Mouse (Mus musculus) v-Abl transformed pro-B cells (cell line): ENCODE measurements at regions not wholly inside any gene's neighbourhood (a gene's known extent, or its start where the extent isn't known, plus 50 kb on each side); places are given as distances from the start of the nearest gene placed in this dataset.
"Not testable (repeated sequence)": the region's sequence is repeated elsewhere in the genome, so short reads cannot be mapped to it uniquely, and the experiment has no call there.

Experiments
- in situ Hi-C, 2 experiments: fragments of 400-800 bp; cut with MboI; formaldehyde crosslinking; loops; one replicate each; pipeline ENCODE4 v1.15.1; 2025; ENCODE audit not compliant: unreplicated experiment in 2 of 2

- in situ Hi-C loops = no loop called here
These were observed 190.0 kb upstream of the Tmem45b start for GRCm38 (mm10) chr9:31654213-31654612.

GRCm38 (mm10) chr9:31653788-31654187 is 189.5 kb upstream of the Tmem45b start:
- in situ Hi-C loops = no loop called here

GRCm38 (mm10) chr9:31650362-31651130 is 186.3 kb upstream of the Tmem45b start:
- in situ Hi-C loops = no loop called here

GRCm38 (mm10) chr9:31649073-31649472 is 184.8 kb upstream of the Tmem45b start:
- in situ Hi-C loops = no loop called here

- in situ Hi-C loops = no loop called here
These were observed 184.3 kb upstream of the Tmem45b start for GRCm38 (mm10) chr9:31648551-31648950.

- in situ Hi-C loops = no loop called here
These were observed 180.9 kb upstream of the Tmem45b start for GRCm38 (mm10) chr9:31645114-31645513.

- in situ Hi-C loops = no loop called here
These were observed 179.8 kb upstream of the Tmem45b start for GRCm38 (mm10) chr9:31644106-31644505.

GRCm38 (mm10) chr9:31642169-31642568 is 177.9 kb upstream of the Tmem45b start:
- in situ Hi-C loops = no loop called here

GRCm38 (mm10) chr9:31628291-31628690 is 164.0 kb upstream of the Tmem45b start:
- in situ Hi-C loops = no loop called here

GRCm38 (mm10) chr9:31621553-31621952 is 157.3 kb upstream of the Tmem45b start:
- in situ Hi-C loops = not testable (repeated sequence)

GRCm38 (mm10) chr9:31619344-31619743 is 155.1 kb upstream of the Tmem45b start:
- in situ Hi-C loops = no loop called here

GRCm38 (mm10) chr9:31614250-31614945 is 150.1 kb upstream of the Tmem45b start:
- in situ Hi-C loops = no loop called here

- in situ Hi-C loops = no loop called here
These were observed 146.9 kb upstream of the Tmem45b start for GRCm38 (mm10) chr9:31611036-31611695.

GRCm38 (mm10) chr9:31610631-31611030 is 146.4 kb upstream of the Tmem45b start:
- in situ Hi-C loops = no loop called here

- in situ Hi-C loops = no loop called here
These were observed 145.9 kb upstream of the Tmem45b start for GRCm38 (mm10) chr9:31610212-31610611.

- in situ Hi-C loops = no loop called here
These were observed 145.5 kb upstream of the Tmem45b start for GRCm38 (mm10) chr9:31609731-31610130.

- in situ Hi-C loops = no loop called here
These were observed 144.0 kb upstream of the Tmem45b start for GRCm38 (mm10) chr9:31608084-31608870.

- in situ Hi-C loops = no loop called here
These were observed 142.7 kb upstream of the Tmem45b start for GRCm38 (mm10) chr9:31606936-31607335.

GRCm38 (mm10) chr9:31604497-31605090 is 140.3 kb upstream of the Tmem45b start:
- in situ Hi-C loops = no loop called here

GRCm38 (mm10) chr9:31602707-31603106 is 138.4 kb upstream of the Tmem45b start:
- in situ Hi-C loops = no loop called here
